Mouse (Mus musculus): ENCODE results near the gene Btbd17.
A peak's percentile ranks its signal among the peaks of the same experiment; 100 is the strongest.

Gene Btbd17

DNA sequence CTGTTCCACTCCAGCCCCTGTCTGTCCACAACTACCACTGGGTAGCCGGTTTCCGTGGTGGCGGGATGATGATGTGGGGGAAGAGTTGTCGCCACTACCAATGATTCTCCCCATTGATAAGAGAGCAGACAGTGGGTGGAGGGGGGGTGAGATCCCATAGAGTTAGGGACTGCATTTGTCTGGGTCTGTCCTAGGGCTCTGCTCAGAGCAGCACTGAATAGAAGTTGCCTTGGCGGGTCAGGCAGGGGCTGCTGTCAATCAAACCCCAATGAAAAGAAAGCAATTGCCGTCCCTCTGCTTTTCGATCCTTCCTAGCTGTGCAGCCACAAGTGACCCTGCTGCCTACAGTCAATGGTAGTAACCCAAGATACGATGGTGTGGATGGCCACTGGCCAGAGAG is 8.2 kb upstream of the Btbd17 start:
- no peak for DNase-seq (ENCODE audit: low read depth, low spot score)

DNA sequence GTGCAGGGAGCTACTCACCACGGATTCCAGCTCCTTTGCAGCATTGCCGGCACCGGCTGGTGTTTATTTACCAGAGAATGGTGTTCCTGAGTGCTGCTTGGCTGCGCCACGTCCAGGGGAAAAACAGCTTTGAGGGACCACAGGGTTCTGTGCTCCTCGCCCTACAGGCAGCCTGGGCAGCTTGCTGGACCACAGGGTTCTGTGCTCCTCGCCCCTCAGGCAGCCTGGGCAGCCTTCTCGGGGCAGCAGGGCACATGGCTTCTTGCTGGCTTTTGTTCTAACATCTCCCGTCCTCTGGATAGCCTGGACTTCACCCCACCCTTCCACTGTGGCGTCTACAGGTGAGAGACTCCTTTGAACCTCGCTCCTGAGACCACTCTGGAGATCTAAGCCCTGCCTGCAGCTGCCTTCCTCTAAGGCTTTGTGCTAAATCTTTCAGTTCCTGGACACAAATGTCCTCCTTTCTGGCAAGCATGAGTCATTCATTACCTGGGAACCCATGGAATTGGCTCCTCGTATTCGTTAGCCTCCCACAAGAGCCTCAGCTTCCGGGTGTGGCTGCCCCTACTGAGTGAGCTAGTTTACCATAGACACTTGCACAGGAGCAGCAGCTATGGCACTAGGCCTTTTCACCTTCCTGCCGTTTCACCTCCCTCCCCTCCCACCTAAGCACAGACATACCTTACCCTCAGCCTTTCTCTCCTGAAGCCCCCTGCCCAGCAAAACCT is 7.0 kb upstream of the Btbd17 start:
- DNase-seq (ENCODE audit: low read depth, low spot score), result no peak

DNA sequence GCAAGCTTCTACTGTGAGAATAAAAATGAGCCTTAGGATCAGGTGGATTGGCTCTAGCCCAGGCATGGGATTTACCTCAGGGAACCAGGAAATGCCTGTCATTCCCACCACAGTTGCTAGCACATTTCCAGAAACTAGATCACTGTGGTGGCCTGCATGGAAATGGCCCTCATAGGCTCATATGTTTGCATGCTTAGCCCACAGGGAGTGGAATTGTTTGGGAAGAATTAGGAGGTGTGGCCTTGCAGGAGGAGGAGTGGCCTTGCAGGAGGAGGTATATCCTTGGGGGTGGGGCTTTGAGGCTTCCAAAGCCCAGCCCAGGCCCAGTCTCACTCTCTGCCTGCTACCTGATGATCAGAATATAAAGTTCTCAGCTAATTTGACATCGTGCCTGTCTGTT is 6.2 kb upstream of the Btbd17 start:
- no peak for DNase-seq (ENCODE audit: low read depth, low spot score)

DNA sequence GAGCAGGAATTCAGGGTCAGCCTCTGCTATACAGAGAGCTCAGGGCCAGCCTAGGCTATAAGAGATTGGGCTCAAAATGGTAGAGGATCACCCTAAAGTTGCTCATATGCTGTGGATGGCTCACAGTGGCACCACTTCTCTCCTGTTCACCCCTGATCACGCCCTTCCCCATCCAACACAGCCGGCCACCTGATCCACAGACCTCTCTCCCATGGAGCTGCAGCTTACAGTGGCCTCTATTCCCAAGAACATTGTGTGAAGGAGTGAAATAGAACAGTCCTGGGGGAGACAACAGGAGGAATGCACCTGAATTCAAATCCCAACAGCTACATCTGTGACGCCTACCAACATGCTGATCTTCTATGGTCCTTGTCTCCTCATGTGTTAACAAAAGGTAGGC is 2.9 kb upstream of the Btbd17 start, which contains the start of gene Gpr142:
Gene Gpr142, plus strand, starts transcription at position 301 of the 400 bp plus-strand sequence.
- no peak for DNase-seq (ENCODE audit: low read depth, low spot score)

DNA sequence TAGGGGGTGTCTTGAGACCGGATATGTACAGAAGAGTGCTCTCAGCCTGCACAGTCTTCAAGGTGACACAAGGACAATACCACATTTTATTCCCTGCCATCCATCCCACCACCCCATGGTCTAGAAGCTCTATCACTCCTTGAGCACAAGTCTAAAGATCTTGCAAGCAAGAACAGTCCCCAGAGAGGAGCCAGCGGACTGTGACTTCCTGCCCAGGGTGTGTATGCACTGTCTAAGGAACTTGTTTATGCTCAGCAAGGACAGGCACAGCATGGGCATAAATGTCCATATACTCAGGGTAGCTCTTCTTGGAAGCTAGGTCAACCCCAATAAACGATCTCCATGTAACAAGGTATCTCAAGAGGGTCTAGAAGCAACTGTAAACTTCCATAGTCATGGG is 2.2 kb upstream of the Btbd17 start:
- no peak for DNase-seq (ENCODE audit: low read depth, low spot score)

DNA sequence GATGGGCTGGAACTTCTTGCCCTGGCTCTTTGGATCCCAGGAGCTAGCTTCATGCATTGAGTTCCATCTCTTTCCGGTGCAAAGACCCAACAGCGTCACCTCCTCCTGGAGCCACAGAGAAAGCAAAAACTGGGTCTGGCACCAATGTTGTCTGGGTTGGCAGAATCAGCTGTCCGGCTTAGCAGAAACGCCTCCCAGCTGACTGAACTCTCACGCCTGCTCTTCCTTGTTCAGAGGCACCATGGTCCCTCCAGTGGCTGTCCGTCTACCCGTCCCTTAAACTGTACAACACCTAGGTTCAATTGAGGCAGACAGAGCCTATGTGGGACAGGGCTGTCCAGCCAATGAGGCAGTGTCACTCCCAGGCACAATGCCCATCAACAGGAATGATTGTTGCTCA is 1.4 kb upstream of the Btbd17 start:
- no peak for DNase-seq (ENCODE audit: low read depth, low spot score)

DNA sequence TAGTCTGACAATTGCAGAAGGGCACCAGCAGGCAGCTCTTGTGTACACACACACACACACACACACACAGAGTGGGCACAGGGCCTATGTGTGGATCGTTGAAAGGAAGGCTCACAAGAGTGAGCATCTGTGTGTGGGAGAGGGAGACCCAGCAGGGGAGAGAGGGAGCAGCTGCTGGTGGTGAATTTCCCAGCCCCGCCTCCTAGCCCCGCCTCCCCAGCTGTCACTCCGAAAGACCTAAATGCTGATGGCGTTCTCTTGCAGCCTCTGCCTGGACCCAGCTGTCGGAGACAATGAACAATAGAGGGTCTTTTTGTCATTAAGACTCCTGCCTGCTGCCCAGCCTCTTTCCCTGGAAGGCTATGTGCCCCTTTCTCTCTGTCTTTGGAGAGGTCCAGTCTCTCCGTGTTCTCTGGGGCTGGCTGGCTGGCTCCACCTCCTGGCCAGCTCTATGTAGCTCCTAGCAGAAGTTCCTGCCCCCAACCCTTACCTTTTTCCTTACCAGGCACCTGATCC is 456 bp downstream of the Btbd17 start:
- DNase-seq (ENCODE audit: low read depth, low spot score), result peak; percentile 40

DNA sequence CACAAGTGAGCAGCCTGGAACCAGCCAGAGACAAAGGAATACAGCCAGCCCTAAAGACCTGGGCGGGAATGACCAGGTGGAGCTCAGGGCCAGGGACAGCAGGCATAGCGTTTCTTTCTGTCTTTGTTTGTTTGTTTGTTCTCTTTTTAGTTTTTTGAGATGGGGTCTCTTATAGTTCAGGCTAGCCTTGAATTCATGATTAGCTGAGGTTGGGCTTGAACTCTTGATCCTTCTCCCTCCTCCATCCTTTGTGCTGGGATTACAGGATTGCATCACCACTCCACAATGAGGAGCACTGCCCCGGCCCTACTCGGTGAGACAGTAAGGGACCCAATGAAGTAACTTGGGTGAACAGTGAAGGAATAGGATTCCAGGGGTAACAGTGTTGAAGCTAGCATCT is 1.1 kb downstream of the Btbd17 start:
- DNase-seq (ENCODE audit: low read depth, low spot score), result no peak

DNA sequence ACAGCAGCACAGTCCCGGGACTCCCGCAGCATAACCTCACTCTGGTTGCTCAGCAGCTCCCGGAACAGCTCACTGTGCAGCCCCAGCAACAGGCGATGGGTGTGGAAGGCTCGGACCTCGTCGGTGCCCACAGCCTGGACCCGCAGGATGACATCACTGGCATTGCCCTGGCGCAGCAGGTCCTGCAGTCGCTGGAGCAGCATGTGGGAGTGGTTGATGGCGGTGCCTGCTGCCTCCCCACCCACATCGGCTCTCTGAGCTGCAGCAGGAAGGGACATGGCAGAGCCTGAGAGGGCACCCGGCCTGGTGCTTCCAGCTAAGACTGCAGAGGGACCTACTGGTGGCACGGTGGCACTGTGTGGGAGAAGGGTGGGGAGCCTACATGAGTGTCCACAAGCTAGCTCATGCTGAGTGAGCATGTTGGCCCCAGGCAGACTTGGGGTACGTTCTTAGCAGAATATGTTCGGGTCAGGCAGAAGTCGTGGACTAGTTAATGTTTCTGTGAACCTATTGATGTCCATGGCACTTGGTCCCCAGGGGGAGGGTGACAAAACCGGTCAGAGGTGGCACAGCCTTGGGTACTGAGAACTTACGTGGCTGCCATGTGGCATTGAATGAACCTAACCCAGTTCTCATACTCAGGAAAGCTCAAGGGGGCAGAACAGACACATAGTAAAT is 1.7 kb downstream of the Btbd17 start:
- DNase-seq (ENCODE audit: low read depth, low spot score), result no peak

DNA sequence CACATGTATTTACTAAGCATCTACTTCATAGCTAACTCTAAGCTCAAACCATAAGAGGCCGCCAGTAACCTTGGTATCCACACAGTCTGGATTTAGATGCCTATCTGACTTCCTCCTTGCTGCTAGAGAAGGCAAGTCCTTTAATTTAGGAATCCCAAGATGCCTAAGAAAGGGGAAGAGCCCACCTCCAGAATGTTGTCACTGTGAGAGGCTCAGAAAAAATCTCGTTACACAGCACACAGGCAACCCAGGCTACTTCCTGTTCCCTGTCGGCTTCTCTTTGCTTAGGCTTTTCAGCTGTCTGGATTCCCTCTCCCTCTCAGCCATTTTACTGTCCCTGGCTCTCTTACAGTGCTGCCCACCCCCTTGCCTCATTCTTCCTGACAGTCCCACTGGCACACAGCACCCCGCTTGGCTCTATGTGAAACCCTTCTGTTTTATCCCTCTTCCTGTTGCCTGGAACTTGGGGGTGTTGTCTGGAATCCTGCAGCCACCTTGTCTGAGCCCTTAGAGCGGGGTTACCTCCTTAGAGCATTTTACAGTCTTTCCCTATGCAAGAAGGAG is 2.7 kb downstream of the Btbd17 start:
- no peak for DNase-seq (ENCODE audit: low read depth, low spot score)

DNA sequence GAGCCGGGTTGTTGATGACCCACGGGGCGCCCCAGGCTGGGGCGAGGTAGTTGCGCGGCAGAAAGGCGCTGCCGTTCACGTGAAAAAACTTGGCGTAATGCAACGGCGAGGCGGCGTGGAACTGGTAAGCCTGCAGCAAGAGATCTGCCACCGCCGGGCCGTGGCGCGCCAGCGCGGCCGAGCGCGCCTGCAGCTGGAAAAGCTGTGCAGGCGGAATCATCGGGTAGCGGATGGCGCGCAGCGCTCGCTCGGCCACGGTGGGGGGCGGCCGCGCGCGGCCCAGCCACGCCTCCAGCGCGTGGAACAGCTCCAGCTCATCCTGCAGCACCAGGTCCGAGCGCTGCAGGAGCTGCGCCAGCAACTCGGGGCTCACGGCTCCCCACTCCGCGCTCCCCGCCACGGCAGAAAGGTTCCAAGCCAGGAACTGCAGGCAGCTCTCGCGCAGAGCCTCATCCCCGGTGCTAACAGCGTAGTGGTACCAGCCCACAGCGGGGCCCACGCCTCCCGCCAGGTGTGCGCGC is 3.8 kb downstream of the Btbd17 start:
- no peak for DNase-seq (ENCODE audit: low read depth, low spot score)

DNA sequence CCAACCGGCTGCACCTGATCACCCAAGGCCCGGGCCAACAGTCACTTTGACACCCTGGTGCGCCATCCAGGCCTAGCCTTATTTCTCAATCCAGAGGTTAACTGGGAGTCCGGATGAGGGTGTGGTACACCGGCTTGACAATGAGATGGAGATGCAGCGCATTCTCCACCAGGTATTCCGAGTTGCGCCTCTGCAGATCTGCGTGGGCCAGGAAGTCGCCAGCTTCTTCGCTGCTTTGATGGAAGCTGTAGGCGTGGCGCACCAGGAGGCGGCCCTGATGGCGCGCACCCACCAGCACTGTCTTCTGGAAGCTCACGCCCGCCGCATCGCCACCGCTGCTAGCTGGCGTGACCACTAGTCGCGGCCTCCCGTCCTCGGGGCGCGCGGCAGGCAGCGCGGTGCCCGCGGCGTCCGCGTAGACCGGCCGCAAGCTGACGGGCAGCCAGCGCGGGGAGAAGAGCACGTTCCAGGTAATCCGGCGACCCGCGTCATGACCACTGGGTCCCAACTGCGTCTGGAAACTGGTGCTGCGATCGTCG is 4.3 kb downstream of the Btbd17 start:
- DNase-seq (ENCODE audit: low read depth, low spot score), result no peak

DNA sequence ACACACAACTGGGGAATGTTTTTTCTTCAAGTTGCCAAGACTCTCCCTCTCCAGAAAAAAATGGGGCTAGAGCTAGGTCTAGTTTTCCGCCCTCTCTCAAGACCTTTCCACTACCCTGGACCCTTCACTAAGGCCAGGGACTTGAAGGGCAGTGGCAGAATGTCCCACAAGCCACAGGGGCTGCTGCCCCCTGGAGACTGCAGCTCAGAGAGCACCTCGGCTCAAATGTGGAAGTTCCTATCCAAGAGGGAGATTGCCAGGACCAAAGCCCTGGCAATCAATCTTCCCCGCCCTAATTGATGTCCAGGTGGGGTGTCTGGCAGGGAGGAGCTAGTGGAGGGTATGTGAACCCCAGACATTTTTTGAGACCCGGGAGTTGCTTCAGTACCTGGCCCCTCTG is 4.9 kb downstream of the Btbd17 start:
- no peak for DNase-seq (ENCODE audit: low read depth, low spot score)

DNA sequence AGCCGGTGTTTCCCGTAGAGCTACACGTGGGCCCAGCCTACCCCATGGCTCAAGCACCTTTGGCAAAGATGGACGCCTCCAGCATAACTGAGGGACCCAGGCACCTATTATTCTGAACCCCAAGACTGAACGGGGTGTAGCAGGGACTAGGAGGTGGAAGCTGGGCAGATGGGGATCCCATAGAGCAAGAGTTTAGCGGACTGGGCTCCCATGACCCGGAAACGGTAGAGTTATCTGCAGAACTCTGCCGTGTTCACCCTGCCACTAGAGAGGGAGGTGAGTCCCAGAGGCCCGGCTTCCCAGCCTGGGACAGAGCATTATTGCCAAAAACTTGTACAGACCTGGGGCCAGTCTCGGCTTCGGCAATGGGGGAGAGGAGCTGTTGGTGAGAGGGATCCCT is 5.6 kb downstream of the Btbd17 start:
- no peak for DNase-seq (ENCODE audit: low read depth, low spot score)

DNA sequence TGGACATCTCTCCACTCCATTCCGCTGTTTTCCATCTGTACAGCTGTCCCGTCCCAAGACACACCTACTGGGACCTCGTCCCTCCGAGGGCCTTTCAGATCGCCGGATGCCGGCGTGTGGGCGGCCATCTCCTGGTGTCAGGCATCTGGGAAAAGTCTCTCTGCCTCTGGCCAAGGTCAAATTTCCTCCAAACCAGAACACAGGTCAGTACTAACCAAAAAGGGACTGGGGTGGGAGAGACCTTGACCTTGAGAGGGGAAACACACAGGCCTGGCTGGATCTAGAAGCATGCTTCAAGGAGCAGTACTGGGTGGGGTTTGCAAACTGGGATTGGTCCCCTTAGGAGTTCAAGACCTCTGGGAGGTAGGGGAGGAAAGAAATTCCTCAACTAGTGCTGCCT is 6.0 kb downstream of the Btbd17 start:
- no peak for DNase-seq (ENCODE audit: low read depth, low spot score)

DNA sequence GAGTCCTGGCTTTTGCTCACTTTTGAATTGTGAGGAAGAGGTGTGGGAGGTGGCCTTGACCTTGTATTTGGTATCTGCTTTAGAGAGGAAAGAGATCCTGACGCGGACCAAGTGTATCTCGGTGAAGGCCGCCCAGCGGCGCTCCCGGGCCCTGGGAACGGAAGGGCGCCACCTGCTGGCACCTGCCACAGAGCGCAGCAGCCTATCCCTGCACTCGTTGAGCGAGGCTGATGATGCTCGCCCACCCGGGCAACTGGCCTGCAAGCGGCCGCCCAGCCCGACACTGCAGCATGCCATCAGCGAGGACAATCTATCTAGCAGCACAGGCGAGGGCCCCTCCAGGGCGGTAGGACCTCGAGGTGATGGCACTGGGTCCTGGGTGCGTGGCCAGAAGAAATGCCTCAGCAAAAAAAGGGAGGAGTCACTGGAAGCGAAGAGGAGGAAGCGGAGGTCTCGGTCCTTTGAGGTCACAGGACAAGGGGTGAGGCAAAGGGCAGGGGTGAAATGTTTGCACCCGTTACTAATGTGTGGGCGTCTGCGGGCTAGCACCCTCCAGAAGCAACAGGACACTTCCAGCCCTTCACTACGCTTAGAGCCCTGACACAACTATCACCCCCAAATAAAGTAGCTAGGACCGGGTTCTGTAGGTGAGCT is 6.6 kb downstream of the Btbd17 start:
- peak; percentile 82 for DNase-seq (ENCODE audit: low read depth, low spot score)

DNA sequence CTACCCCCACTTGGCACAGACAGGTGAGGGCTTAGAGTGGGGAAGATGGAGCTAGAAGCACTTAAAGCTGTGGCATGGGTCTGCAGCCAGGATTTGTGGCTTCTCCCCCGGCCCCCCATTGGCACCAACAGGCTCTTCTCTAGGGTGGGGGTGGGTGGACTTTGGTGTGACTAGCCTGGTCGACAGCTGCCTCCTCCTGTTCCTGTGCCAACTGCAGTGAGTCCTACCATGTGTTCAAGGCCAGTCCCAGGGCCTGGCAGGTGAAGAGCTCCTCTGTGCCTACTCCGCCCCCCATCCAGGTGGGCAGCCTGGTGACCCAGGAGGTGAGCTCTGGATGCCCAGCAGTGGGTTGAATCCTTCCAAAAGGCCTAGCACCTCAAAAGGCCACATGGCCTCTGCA is 8.1 kb downstream of the Btbd17 start:
- DNase-seq (ENCODE audit: low read depth, low spot score), result no peak

DNA sequence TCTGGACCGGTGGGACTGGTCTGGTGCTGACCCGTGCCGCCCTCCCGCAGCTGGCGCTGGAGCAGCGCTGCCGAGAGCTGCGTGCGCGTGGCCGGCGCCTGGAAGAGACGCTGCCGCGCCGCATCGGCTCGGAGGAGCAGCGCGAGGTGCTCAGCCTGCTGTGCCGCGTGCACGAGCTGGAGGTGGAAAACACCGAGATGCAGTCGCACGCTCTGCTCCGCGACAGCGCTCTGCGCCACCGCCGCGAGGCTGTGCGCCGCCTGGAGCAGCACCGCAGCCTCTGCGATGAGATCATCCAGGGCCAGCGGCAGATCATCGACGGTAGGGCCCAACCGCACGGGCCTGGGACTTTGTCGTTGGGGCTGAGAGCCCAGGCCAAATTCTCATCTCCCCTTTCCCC is 9.4 kb downstream of the Btbd17 start:
- peak; percentile 54 for DNase-seq (ENCODE audit: low read depth, low spot score)

DNA sequence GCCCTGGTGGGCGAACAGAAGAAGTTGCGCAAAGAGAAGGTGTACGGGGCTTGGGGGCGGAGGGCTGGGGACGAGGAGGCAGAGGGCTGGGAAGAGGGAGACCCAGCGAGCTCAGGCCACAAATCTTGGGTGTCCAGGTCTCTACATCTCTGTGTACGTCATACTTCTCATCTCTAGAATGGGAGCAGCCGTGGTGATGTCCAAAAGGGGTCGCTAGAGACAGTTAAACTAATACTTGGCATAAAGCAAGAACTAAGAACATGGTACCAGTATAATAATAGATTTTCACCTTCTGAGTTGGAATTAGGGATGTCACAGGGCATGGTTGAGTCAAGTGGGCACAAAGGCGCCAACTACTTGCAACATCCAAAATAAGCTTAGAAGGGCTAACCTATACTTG is 9.9 kb downstream of the Btbd17 start:
- peak; percentile 41 for DNase-seq (ENCODE audit: low read depth, low spot score)

DNA sequence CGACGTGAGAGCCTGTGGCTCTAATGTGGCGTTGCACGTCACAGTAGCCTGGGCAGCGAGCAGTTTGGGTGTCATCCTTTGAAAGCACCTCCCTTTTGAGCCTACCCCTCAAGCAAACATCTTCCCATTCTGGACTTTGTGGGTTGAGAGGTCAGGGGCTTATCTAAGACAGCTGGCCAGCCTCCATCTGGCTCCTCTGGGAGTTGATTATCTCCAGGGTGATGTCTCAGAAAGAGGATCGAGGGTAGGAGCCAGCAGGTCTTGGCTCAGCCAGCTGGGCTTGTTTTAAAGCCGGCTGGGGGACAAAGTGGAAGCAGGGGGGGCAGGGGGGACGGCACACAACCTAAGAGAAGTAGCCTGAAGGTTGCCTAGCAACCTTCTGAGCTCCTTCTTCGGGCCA is 15.7 kb downstream of the Btbd17 start:
- DNase-seq (ENCODE audit: low read depth, low spot score), result no peak

DNA sequence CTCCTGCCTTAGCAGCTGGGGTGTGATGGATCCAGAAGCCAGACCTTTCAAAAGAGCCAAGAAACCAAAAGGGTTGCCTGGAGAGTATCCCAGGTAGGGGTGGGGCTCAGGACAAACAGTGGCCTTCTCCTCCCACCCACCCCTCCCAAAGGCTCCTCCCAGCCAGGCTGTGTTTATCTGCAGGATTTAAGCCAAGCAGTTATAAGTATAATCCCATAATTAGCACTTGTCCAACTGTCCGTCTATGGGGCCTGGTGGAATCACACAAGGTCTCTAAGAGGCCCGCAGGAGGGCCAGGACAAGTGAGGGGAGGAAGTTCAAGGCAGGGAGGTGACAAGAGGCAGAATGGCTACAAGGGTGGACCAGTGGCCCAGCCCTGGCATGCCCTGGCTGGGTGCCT is 23.8 kb downstream of the Btbd17 start:
- DNase-seq (ENCODE audit: low read depth, low spot score), result no peak

DNA sequence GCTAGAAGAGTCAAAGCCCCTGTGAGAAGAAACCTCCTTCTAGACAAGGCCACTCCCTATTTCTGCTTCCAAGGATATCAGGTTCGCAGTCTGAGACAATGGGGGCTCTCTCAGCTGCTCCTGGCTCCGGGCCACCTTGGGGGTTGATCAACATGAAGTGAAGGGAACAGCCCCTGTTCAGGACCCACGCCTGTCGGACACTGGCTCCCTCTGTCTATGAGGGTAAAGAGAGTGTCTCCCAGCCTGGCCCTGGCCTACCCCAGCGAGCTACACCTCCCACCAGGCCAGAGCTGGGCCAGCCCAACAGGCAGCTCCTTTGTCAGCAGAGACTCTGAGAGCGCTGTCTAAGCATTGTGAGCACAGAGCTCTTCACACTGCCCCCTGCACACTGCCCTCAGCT is 25.8 kb downstream of the Btbd17 start:
- no peak for DNase-seq (ENCODE audit: low read depth, low spot score)

Data from CD4-positive, CD25-positive, alpha-beta regulatory T cell, adult 2 months (primary cell).